Mouse (Mus musculus): Measurements from ENCODE around the gene Med4. TPM values are rescaled to one million over a fixed set of nuclear protein-coding genes. Genes with fewer than 3 reads are reported as not detected.
A peak's percentile ranks its signal among the peaks of the same experiment; 100 is the strongest.

The Med4 gene
- 112 and 116 TPM in 2 replicates for polyA plus RNA-seq (2014; fragmentation: Nextera tagmentation; extraction: Ambion mirVana)

GRCm38 (mm10) chr14:73509765-73510423 lies at the start of gene Med4:
Med4 (plus strand) TSS chr14:73510025.
- no peaks in the 10 kb centered on the region for H3K36me3 ChIP-seq (ENCODE audit: control insufficient read depth, insufficient read depth, low read length)
- ATAC-seq (replicated peaks; ENCODE audit: low FRiP score): peak; percentile 96
- H3K27me3 ChIP-seq (ENCODE audit: control insufficient read depth, insufficient read depth, low read length): no peaks in the 10 kb centered on the region
- H3K4me1 ChIP-seq (replicated peaks; ENCODE audit: control insufficient read depth, insufficient read depth, low read length): peaks cover 4% of the 10 kb centered on the region; the same call in 1 of the 2 replicates
- WGBS: under 1% methylated on average over 41 of the region's 41 CpGs
- H3K9ac ChIP-seq (ENCODE audit: low read length): peak within 1 kb of the TSS; percentile 83
- H3K9me3 ChIP-seq (ENCODE audit: control insufficient read depth, low read length): no peaks in the 10 kb centered on the region
- peak; percentile 97 for DNase-seq (ENCODE audit: low spot score)
- H3K4me2 ChIP-seq (ENCODE audit: low read depth, low read length, severe bottlenecking): peak within 1 kb of the TSS; percentile 88
- H3K27ac ChIP-seq (ENCODE audit: low read depth, low read length): no peak within 1 kb of the TSS
- H3K4me3 ChIP-seq (ENCODE audit: low read depth, low read length): peak within 1 kb of the TSS; percentile 84

DNA sequence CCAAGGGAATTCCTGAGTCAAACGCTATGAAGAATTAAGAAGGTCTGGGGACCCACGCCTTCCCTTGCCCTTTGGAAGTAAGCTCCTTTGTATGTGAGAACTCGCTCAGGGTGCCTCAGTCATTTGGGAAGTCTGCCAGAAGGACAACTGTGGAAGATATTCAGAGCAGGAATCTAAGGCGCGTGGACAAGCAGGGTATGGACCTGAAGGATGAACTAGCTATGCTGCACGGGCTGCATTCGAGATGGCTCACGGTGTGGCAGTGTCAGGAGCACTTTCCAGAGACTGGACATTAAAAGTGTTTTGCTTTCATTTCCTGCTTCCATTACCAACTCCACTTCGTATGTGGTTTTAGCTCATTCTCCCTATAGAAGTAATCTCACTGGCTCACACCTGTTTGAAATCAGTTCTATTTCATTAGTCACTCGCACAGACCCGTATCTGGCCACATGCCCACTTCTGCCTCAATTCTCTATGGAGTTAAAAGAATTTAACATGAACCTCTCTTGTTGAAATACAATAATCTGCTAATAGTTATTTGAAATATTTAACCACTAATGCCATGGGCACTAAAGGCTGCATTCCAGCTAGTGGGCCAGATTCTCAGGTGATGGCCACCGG lies 49.2 kb upstream of the Med4 start:
- H3K36me3 ChIP-seq (ENCODE audit: control insufficient read depth, insufficient read depth, low read length): no peaks in the 10 kb centered on the region
- ATAC-seq (replicated peaks; ENCODE audit: low FRiP score) (no peak), DNase-seq (ENCODE audit: low spot score) (no peak)
- 85% methylated on average over 12 of the region's 12 CpGs for WGBS
- H3K4me3 ChIP-seq (ENCODE audit: low read depth, low read length): no peak overlapping the region
- H3K27me3 ChIP-seq (ENCODE audit: control insufficient read depth, insufficient read depth, low read length): no peaks in the 10 kb centered on the region
- H3K27ac ChIP-seq (ENCODE audit: low read depth, low read length): no peak overlapping the region
- H3K4me2 ChIP-seq (ENCODE audit: low read depth, low read length, severe bottlenecking): no peak overlapping the region
- H3K9me3 ChIP-seq (ENCODE audit: control insufficient read depth, low read length): no peaks in the 10 kb centered on the region
- H3K4me1 ChIP-seq (replicated peaks; ENCODE audit: control insufficient read depth, insufficient read depth, low read length): no peaks in the 10 kb centered on the region
- H3K9ac ChIP-seq (ENCODE audit: low read length): no peak overlapping the region

GRCm38 (mm10) chr14:73462211-73462610 lies 47.6 kb upstream of the Med4 start:
- no peak overlapping the region for H3K27ac ChIP-seq (ENCODE audit: low read depth, low read length)
- H3K27me3 ChIP-seq (ENCODE audit: control insufficient read depth, insufficient read depth, low read length): no peaks in the 10 kb centered on the region
- no peaks in the 10 kb centered on the region for H3K9me3 ChIP-seq (ENCODE audit: control insufficient read depth, low read length)
- no peak overlapping the region for H3K4me2 ChIP-seq (ENCODE audit: low read depth, low read length, severe bottlenecking)
- no peak overlapping the region for H3K4me3 ChIP-seq (ENCODE audit: low read depth, low read length)
- no peak for DNase-seq (ENCODE audit: low spot score)
- no peak for ATAC-seq (replicated peaks; ENCODE audit: low FRiP score)
- no peak overlapping the region for H3K9ac ChIP-seq (ENCODE audit: low read length)
- 89% methylated on average over 4 of the region's 4 CpGs for WGBS
- no peaks in the 10 kb centered on the region for H3K4me1 ChIP-seq (replicated peaks; ENCODE audit: control insufficient read depth, insufficient read depth, low read length)
- no peaks in the 10 kb centered on the region for H3K36me3 ChIP-seq (ENCODE audit: control insufficient read depth, insufficient read depth, low read length)

DNA sequence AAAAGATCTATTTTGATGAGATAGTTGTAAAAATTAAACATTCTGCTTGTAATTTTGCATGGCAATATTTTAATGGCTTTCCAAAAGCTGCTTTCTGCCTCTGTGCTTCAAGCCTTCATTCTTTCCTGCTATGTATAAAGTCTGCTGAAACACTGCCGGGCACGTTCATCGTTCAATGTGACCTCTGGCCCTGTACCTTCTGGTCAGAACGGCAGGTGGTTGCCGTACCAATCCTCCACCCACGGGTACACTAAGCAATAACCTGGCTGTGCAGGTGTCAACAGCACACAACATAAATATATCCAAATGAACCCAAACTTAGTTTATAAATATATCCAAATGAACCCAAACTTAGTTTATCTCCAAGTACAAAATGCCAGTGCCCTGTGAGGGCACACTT lies 42.1 kb upstream of the Med4 start:
- no peaks in the 10 kb centered on the region for H3K4me1 ChIP-seq (replicated peaks; ENCODE audit: control insufficient read depth, insufficient read depth, low read length)
- ATAC-seq (replicated peaks; ENCODE audit: low FRiP score) (no peak), DNase-seq (ENCODE audit: low spot score) (no peak)
- no peak overlapping the region for H3K9ac ChIP-seq (ENCODE audit: low read length)
- 86% methylated on average over 6 of the region's 6 CpGs for WGBS
- H3K27ac ChIP-seq (ENCODE audit: low read depth, low read length): no peak overlapping the region
- no peaks in the 10 kb centered on the region for H3K36me3 ChIP-seq (ENCODE audit: control insufficient read depth, insufficient read depth, low read length)
- H3K4me2 ChIP-seq (ENCODE audit: low read depth, low read length, severe bottlenecking): no peak overlapping the region
- no peak overlapping the region for H3K4me3 ChIP-seq (ENCODE audit: low read depth, low read length)
- H3K27me3 ChIP-seq (ENCODE audit: control insufficient read depth, insufficient read depth, low read length): no peaks in the 10 kb centered on the region
- no peaks in the 10 kb centered on the region for H3K9me3 ChIP-seq (ENCODE audit: control insufficient read depth, low read length)

DNA sequence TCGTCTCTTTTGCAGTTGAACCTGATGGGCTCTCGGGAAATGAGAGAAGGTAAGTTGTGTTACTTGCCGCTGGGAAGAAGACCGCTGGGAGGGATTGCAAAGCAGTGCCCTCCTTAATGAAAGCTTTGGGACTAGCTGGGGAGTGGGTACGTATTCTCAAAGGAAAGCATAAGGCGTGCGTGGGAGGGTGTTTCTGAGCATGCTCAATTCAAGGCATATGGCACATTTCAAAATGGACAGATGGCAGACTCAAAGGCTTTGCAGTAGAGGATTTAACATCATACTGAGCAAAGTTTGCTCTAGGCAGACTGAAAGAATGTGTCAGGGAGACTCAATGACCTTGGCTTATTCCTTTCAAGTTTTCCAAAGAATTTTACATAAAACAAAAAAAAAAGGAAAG lies 40.3 kb upstream of the Med4 start:
- DNase-seq (ENCODE audit: low spot score): no peak
- Histone ChIP-seq H3K9ac (ENCODE audit: low read length) (no peak overlapping the region), H3K4me3 (ENCODE audit: low read depth, low read length) (no peak overlapping the region), H3K27me3 (ENCODE audit: control insufficient read depth, insufficient read depth, low read length) (no peaks in the 10 kb centered on the region), H3K4me2 (ENCODE audit: low read depth, low read length, severe bottlenecking) (no peak overlapping the region), H3K9me3 (ENCODE audit: control insufficient read depth, low read length) (no peaks in the 10 kb centered on the region), H3K36me3 (ENCODE audit: control insufficient read depth, insufficient read depth, low read length) (no peaks in the 10 kb centered on the region), H3K27ac (ENCODE audit: low read depth, low read length) (no peak overlapping the region), H3K4me1 (replicated peaks; ENCODE audit: control insufficient read depth, insufficient read depth, low read length) (no peaks in the 10 kb centered on the region)
- 79% methylated on average over 7 of the region's 7 CpGs for WGBS
- ATAC-seq (replicated peaks; ENCODE audit: low FRiP score): no peak; the same call in 1 of the 2 replicates

GRCm38 (mm10) chr14:73470593-73470992 lies 39.2 kb upstream of the Med4 start:
- H3K9ac ChIP-seq (ENCODE audit: low read length): no peak overlapping the region
- H3K36me3 ChIP-seq (ENCODE audit: control insufficient read depth, insufficient read depth, low read length): no peaks in the 10 kb centered on the region
- H3K27ac ChIP-seq (ENCODE audit: low read depth, low read length): no peak overlapping the region
- no peaks in the 10 kb centered on the region for H3K27me3 ChIP-seq (ENCODE audit: control insufficient read depth, insufficient read depth, low read length)
- no peak overlapping the region for H3K4me2 ChIP-seq (ENCODE audit: low read depth, low read length, severe bottlenecking)
- 84% methylated on average over 8 of the region's 8 CpGs for WGBS
- no peak for DNase-seq (ENCODE audit: low spot score)
- H3K9me3 ChIP-seq (ENCODE audit: control insufficient read depth, low read length): no peaks in the 10 kb centered on the region
- ATAC-seq (replicated peaks; ENCODE audit: low FRiP score): no peak
- no peaks in the 10 kb centered on the region for H3K4me1 ChIP-seq (replicated peaks; ENCODE audit: control insufficient read depth, insufficient read depth, low read length)
- H3K4me3 ChIP-seq (ENCODE audit: low read depth, low read length): no peak overlapping the region

GRCm38 (mm10) chr14:73472205-73472604 lies 37.6 kb upstream of the Med4 start:
- no peaks in the 10 kb centered on the region for H3K4me1 ChIP-seq (replicated peaks; ENCODE audit: control insufficient read depth, insufficient read depth, low read length)
- DNase-seq (ENCODE audit: low spot score): no peak
- no peaks in the 10 kb centered on the region for H3K27me3 ChIP-seq (ENCODE audit: control insufficient read depth, insufficient read depth, low read length)
- ATAC-seq (replicated peaks; ENCODE audit: low FRiP score): no peak
- no peaks in the 10 kb centered on the region for H3K36me3 ChIP-seq (ENCODE audit: control insufficient read depth, insufficient read depth, low read length)
- H3K9ac ChIP-seq (ENCODE audit: low read length): no peak overlapping the region
- no peak overlapping the region for H3K4me2 ChIP-seq (ENCODE audit: low read depth, low read length, severe bottlenecking)
- 65% methylated on average over 7 of the region's 7 CpGs for WGBS
- H3K4me3 ChIP-seq (ENCODE audit: low read depth, low read length): no peak overlapping the region
- no peaks in the 10 kb centered on the region for H3K9me3 ChIP-seq (ENCODE audit: control insufficient read depth, low read length)
- no peak overlapping the region for H3K27ac ChIP-seq (ENCODE audit: low read depth, low read length)

DNA sequence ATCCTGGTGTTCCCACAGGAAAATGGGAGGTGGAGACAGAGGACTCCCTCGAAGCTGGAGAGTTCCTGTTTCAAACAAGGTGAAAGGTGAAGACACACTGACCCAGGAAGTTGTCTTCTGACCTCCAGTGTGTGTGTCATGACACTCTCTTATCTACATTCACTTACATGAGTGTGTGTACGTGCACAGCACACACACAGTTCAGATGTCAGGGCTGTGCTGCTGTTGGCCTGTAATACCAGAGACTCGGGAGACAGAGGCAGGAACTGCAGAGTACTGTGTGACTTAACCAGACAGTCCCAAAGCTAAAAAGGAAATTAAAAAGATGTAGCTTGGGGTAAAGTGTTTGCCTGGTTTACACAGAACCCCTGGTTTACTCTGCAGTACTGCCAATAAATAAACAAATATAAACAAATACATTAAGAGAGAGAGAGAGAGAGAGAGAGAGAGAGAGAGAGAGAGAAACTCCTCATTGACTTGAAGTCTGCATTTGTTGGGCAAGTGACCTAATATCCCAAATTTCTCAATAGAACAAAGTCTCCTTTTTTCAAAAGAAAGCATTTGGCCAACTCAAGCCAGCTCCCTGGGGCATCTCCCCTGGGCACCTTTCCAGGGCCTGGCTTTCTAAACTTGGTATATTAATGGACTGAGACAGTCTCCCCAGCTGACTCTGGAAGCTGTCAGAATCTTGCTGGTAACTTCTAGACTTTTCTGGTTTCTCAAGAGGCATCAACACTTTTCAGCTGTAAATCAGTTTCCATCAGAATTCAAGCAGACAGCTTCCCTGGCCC lies 36.0 kb upstream of the Med4 start:
- Histone ChIP-seq H3K4me1 (replicated peaks; ENCODE audit: control insufficient read depth, insufficient read depth, low read length) (no peaks in the 10 kb centered on the region), H3K4me3 (ENCODE audit: low read depth, low read length) (no peak overlapping the region), H3K27me3 (ENCODE audit: control insufficient read depth, insufficient read depth, low read length) (no peaks in the 10 kb centered on the region), H3K9me3 (ENCODE audit: control insufficient read depth, low read length) (no peaks in the 10 kb centered on the region), H3K36me3 (ENCODE audit: control insufficient read depth, insufficient read depth, low read length) (no peaks in the 10 kb centered on the region), H3K27ac (ENCODE audit: low read depth, low read length) (no peak overlapping the region), H3K9ac (ENCODE audit: low read length) (no peak overlapping the region), H3K4me2 (ENCODE audit: low read depth, low read length, severe bottlenecking) (no peak overlapping the region)
- 66% methylated on average over 3 of the region's 3 CpGs for WGBS
- ATAC-seq (replicated peaks; ENCODE audit: low FRiP score) (no peak), DNase-seq (ENCODE audit: low spot score) (no peak)
